22 mouse cellular contexts compared by ENCODE assay signal in the genomic region with DNA sequence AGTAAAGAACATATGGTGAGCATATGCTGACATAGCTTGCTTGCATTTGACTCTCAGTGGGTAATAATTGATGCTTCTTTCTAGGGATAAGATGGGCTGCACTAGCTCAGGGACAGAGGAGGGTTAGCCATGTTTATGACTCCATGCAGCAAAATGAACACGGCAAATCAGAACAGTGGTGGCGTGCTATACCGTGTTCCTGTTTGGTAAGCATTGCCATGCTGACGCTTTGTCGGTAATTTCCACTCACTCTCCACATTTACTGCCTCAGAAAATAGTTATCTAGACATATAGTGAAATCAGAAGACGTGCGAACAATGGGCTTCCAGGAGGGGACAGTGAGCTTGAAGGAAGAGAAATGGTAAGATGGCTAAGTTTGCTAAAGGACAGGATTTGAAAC. TPM values are rescaled to one million over a fixed set of nuclear protein-coding genes. Genes with fewer than 3 reads are reported as not detected.
DNase-seq lines count a peak whose midpoint lies in the region; ATAC-seq and TF ChIP-seq lines count a peak whose summit lies in the region.
"Had no signal": no experiment of that assay in that cellular context is flagged by ENCODE, and none has a peak within 500 bp of the region (broad histone marks: within the 10 kb centered on the region; RNA-seq: fewer than 3 reads in every experiment).

No protein-coding gene starts in this region.

- TF ChIP-seq POLR2A in CH12.LX (IDR thresholded peaks at IDR 0.05; ENCODE audit: low read depth, low read length): no peak

- 0 out of 2 replicates have a peak overlapping the region, but pooled peaks have one; percentile 2 for H3K27ac ChIP-seq in kidney, postnatal 0 days
- no peak overlapping the region for H3K27ac ChIP-seq in CH12.LX (ENCODE audit: insufficient read depth, low read depth)
- no peak overlapping the region for H3K27ac ChIP-seq in embryonic facial prominence, embryonic 11.5 days (replicated peaks; ENCODE audit: low read depth, low read length)
- H3K27ac ChIP-seq in hindbrain, embryonic 11.5 days (ENCODE audit: low read depth, low read length): no peak overlapping the region
- H3K27ac ChIP-seq in neural tube, embryonic 15.5 days (replicated peaks): no peak overlapping the region
- no peak overlapping the region for H3K27ac ChIP-seq in hindbrain, embryonic 13.5 days
- H3K27ac ChIP-seq: embryonic facial prominence, embryonic 13.5 days; forebrain, embryonic 13.5 days; gastrocnemius, adult 2 months; hindbrain, embryonic 15.5 days had no signal

- TF ChIP-seq CTCF in kidney, postnatal 0 days (IDR thresholded peaks at IDR 0.05; ENCODE audit: low read depth): no peak
- TF ChIP-seq CTCF in CH12.LX (conservative IDR thresholded peaks at IDR 0.05 in 1 of 2, IDR thresholded peaks at IDR 0.05 in 1 of 2; ENCODE audit: low read depth in 2 of 2, low read length in 2 of 2): no peak

- no peak for TF ChIP-seq RAD21 in CH12.LX (IDR thresholded peaks at IDR 0.05; ENCODE audit: low read depth, low read length)

- TF ChIP-seq EP300 in CH12.LX (IDR thresholded peaks at IDR 0.05; ENCODE audit: low read length): no peak

- no peaks in the 10 kb centered on the region for H3K4me1 ChIP-seq in kidney, postnatal 0 days (replicated peaks; ENCODE audit: insufficient read depth, low read length)
- peaks cover 5 to 17% of the 10 kb centered on the region in 2 experiments; a peak in 3 of 4 replicates for H3K4me1 ChIP-seq in CH12.LX (ENCODE audit: control insufficient read depth in 1 of 2, insufficient read depth in 2 of 2)
- no peaks in the 10 kb centered on the region for H3K4me1 ChIP-seq in embryonic facial prominence, embryonic 11.5 days (ENCODE audit: control insufficient read depth, insufficient read depth, low read length)
- H3K4me1 ChIP-seq in hindbrain, embryonic 11.5 days (replicated peaks; ENCODE audit: control insufficient read depth, insufficient read depth, low read length): 0 out of 2 replicates have a peak, but pooled peaks cover 5% of the 10 kb centered on the region
- H3K4me1 ChIP-seq in neural tube, embryonic 15.5 days: peaks cover 30% of the 10 kb centered on the region
- H3K4me1 ChIP-seq in hindbrain, embryonic 13.5 days (replicated peaks): peaks cover 31% of the 10 kb centered on the region

- H3K27me3 ChIP-seq in kidney, postnatal 0 days (ENCODE audit: insufficient read depth, low read length): no peaks in the 10 kb centered on the region
- H3K27me3 ChIP-seq in CH12.LX (replicated peaks): no peaks in the 10 kb centered on the region
- H3K27me3 ChIP-seq in embryonic facial prominence, embryonic 11.5 days (ENCODE audit: control insufficient read depth, insufficient read depth, low read length): no peaks in the 10 kb centered on the region
- no peaks in the 10 kb centered on the region for H3K27me3 ChIP-seq in hindbrain, embryonic 11.5 days (ENCODE audit: control insufficient read depth, insufficient read depth, low read length)
- H3K27me3 ChIP-seq in neural tube, embryonic 15.5 days (replicated peaks): no peaks in the 10 kb centered on the region
- no peaks in the 10 kb centered on the region for H3K27me3 ChIP-seq in hindbrain, embryonic 13.5 days
- H3K27me3 ChIP-seq: embryonic facial prominence, embryonic 13.5 days; forebrain, embryonic 13.5 days; hindbrain, embryonic 15.5 days had no signal

- dilution Hi-C loops in CH12.LX (cut with MboI; ENCODE audit: extremely low pct_ligation_motif_present, extremely low pct_unique_long_range_greater_than_20kb, low sequenced_read_pairs): no loop called here

- no peak for ATAC-seq in kidney, postnatal 0 days (replicated peaks; ENCODE audit: low FRiP score, low read depth)
- ATAC-seq in embryonic facial prominence, embryonic 11.5 days (replicated peaks; ENCODE audit: insufficient number of reproducible peaks, low FRiP score, low TSS enrichment, low read depth): no peak
- ATAC-seq in hindbrain, embryonic 11.5 days (ENCODE audit: low FRiP score): no peak
- no peak for ATAC-seq in neural tube, embryonic 15.5 days (ENCODE audit: low FRiP score)
- ATAC-seq in hindbrain, embryonic 13.5 days (ENCODE audit: low FRiP score): no peak
- ATAC-seq: forebrain, embryonic 13.5 days; forebrain, postnatal 0 days; intestine, embryonic 16.5 days had no signal

- H3K36me3 ChIP-seq in kidney, postnatal 0 days (ENCODE audit: insufficient read depth, low read length): peaks cover 4% of the 10 kb centered on the region; the same call in 1 of the 2 replicates
- peaks cover 11 to 36% of the 10 kb centered on the region in 2 experiments for H3K36me3 ChIP-seq in CH12.LX (replicated peaks in 1 of 2; ENCODE audit: control insufficient read depth in 1 of 2, insufficient read depth in 1 of 2, low read length in 1 of 2)
- no peaks in the 10 kb centered on the region for H3K36me3 ChIP-seq in embryonic facial prominence, embryonic 11.5 days (replicated peaks; ENCODE audit: control insufficient read depth, insufficient read depth, low read depth, low read length)
- no peaks in the 10 kb centered on the region for H3K36me3 ChIP-seq in hindbrain, embryonic 11.5 days (ENCODE audit: control insufficient read depth, insufficient read depth, low read length)
- peaks cover 6% of the 10 kb centered on the region for H3K36me3 ChIP-seq in neural tube, embryonic 15.5 days
- peaks cover 8% of the 10 kb centered on the region; the same call in 1 of the 2 replicates for H3K36me3 ChIP-seq in hindbrain, embryonic 13.5 days

- 90% methylated on average over 7 of the region's 7 CpGs for WGBS in kidney, postnatal 0 days
- WGBS in embryonic facial prominence, embryonic 11.5 days: 87% methylated on average over 7 of the region's 7 CpGs
- 90% methylated on average over 7 of the region's 7 CpGs for WGBS in hindbrain, embryonic 11.5 days
- 88% methylated on average over 7 of the region's 7 CpGs for WGBS in neural tube, embryonic 15.5 days
- 87% methylated on average over 7 of the region's 7 CpGs for WGBS in hindbrain, embryonic 13.5 days

- H3K9ac ChIP-seq in kidney, postnatal 0 days (ENCODE audit: low read depth, low read length): no peak overlapping the region
- no peak overlapping the region for H3K9ac ChIP-seq in CH12.LX (ENCODE audit: insufficient read depth, low read depth)
- no peak overlapping the region for H3K9ac ChIP-seq in embryonic facial prominence, embryonic 11.5 days (replicated peaks; ENCODE audit: low read length)
- H3K9ac ChIP-seq in hindbrain, embryonic 11.5 days (ENCODE audit: low read depth, low read length): no peak overlapping the region
- H3K9ac ChIP-seq in neural tube, embryonic 15.5 days (replicated peaks): no peak overlapping the region
- no peak overlapping the region for H3K9ac ChIP-seq in hindbrain, embryonic 13.5 days
- H3K9ac ChIP-seq: embryonic facial prominence, embryonic 13.5 days; forebrain, embryonic 13.5 days; forebrain, postnatal 0 days; hindbrain, embryonic 15.5 days had no signal

- in situ Hi-C loops in CH12.LX (cut with MboI; ENCODE audit: low pct_ligation_motif_present, low pct_unique_long_range_greater_than_20kb, low sequenced_read_pairs): loop anchor here (10.0 to 25.0 kb wide), 2 partner anchors 340 to 1083 kb away; a partner anchor contains a TSS

- H3K4me2 ChIP-seq in kidney, postnatal 0 days (ENCODE audit: low read length): no peak overlapping the region
- H3K4me2 ChIP-seq in CH12.LX (ENCODE audit: insufficient read depth, low read depth, poor library complexity, severe bottlenecking): no peak overlapping the region
- H3K4me2 ChIP-seq in embryonic facial prominence, embryonic 11.5 days (ENCODE audit: low read depth, low read length): no peak overlapping the region
- no peak overlapping the region for H3K4me2 ChIP-seq in hindbrain, embryonic 11.5 days (replicated peaks; ENCODE audit: low read depth, low read length)
- H3K4me2 ChIP-seq in neural tube, embryonic 15.5 days: no peak overlapping the region
- no peak overlapping the region for H3K4me2 ChIP-seq in hindbrain, embryonic 13.5 days
- H3K4me2 ChIP-seq: embryonic facial prominence, embryonic 13.5 days; forebrain, embryonic 13.5 days; hindbrain, embryonic 15.5 days had no signal

- H3K9me3 ChIP-seq in kidney, postnatal 0 days (replicated peaks; ENCODE audit: low read length): no peaks in the 10 kb centered on the region
- H3K9me3 ChIP-seq in CH12.LX (replicated peaks; ENCODE audit: low read length): no peaks in the 10 kb centered on the region
- no peaks in the 10 kb centered on the region for H3K9me3 ChIP-seq in embryonic facial prominence, embryonic 11.5 days (replicated peaks; ENCODE audit: control insufficient read depth, low read length)
- H3K9me3 ChIP-seq in hindbrain, embryonic 11.5 days (ENCODE audit: control insufficient read depth, low read length): no peaks in the 10 kb centered on the region
- no peaks in the 10 kb centered on the region for H3K9me3 ChIP-seq in neural tube, embryonic 15.5 days (replicated peaks)
- H3K9me3 ChIP-seq in hindbrain, embryonic 13.5 days: no peaks in the 10 kb centered on the region
- H3K9me3 ChIP-seq: embryonic facial prominence, embryonic 13.5 days; forebrain, embryonic 13.5 days; hindbrain, embryonic 15.5 days had no signal

- no peak overlapping the region for H3K4me3 ChIP-seq in kidney, postnatal 0 days (replicated peaks; ENCODE audit: low read depth, low read length)
- H3K4me3 ChIP-seq in CH12.LX (replicated peaks in 1 of 3; ENCODE audit: low read depth in 2 of 3, low read length in 2 of 3, poor library complexity in 1 of 3): no peak overlapping the region
- no peak overlapping the region for H3K4me3 ChIP-seq in embryonic facial prominence, embryonic 11.5 days (ENCODE audit: low read depth, low read length)
- H3K4me3 ChIP-seq in hindbrain, embryonic 11.5 days (ENCODE audit: low read depth, low read length): no peak overlapping the region
- no peak overlapping the region for H3K4me3 ChIP-seq in neural tube, embryonic 15.5 days (replicated peaks)
- no peak overlapping the region for H3K4me3 ChIP-seq in hindbrain, embryonic 13.5 days
- H3K4me3 ChIP-seq: embryonic facial prominence, embryonic 13.5 days; forebrain, embryonic 13.5 days; gastrocnemius, adult 2 months; hindbrain, embryonic 15.5 days had no signal

- peaks cover 13% of the 10 kb centered on the region for H3K79me2 ChIP-seq in CH12.LX (replicated peaks; ENCODE audit: control insufficient read depth, extremely low read depth, insufficient read depth, poor library complexity, severe bottlenecking)

- no peak for DNase-seq in kidney, postnatal 0 days (ENCODE audit: low spot score)
- no peak for DNase-seq in kidney, postnatal 36 days
- DNase-seq in 416B (ENCODE audit: low read depth) (peak; percentile 39), CH12.LX (ENCODE audit: extremely low read depth) (peak; percentile 41)
- DNase-seq in embryonic facial prominence, embryonic 11.5 days (ENCODE audit: low spot score): peak; percentile 30
- DNase-seq in hindbrain, embryonic 11.5 days (ENCODE audit: low spot score): no peak
- DNase-seq: adrenal gland, postnatal 14 days; cerebellum, adult 11-12 months; cerebellum, adult 9-11 months; cerebellum, postnatal 36 days; forebrain, postnatal 0 days; gastrocnemius, adult 2 months; gastrocnemius, postnatal 36 days; heart, adult 11 months; heart, postnatal 10 days had no signal

RNA-seq across cellular contexts. Expression of a gene that starts 58.1 kb away (rescaled TPM):
- polyA plus RNA-seq in kidney, postnatal 0 days (2015; fragmentation: Nextera tagmentation; extraction: Ambion mirVana): 6.3 and 7.0 TPM in 2 replicates
- total RNA-seq in CH12.LX (2012; rRNA removed) (0.13 and 0.34 TPM in 2 replicates), CH12.LX (2014; rRNA removed) (not detected in 2 replicates)
- not detected in 2 replicates for polyA plus RNA-seq in CH12.LX (2012; ENCODE audit: insufficient read length, low read depth)
- polyA plus RNA-seq in embryonic facial prominence, embryonic 11.5 days (2014; fragmentation: Nextera tagmentation; extraction: Ambion mirVana): 8.3 and 9.6 TPM in 2 replicates
- 4.2 and 6.3 TPM in 2 replicates for polyA plus RNA-seq in hindbrain, embryonic 11.5 days (2014; fragmentation: Nextera tagmentation; extraction: Ambion mirVana)
- polyA plus RNA-seq in neural tube, embryonic 15.5 days (2015; fragmentation: Nextera tagmentation; extraction: Ambion mirVana): 30.3 and 31.7 TPM in 2 replicates
- polyA plus RNA-seq in hindbrain, embryonic 13.5 days (2015; fragmentation: Nextera tagmentation; extraction: Ambion mirVana): 13.8 and 14.4 TPM in 2 replicates
- total RNA-seq: hematopoietic stem cell, adult 5-6 weeks had no signal

Comparison
In these comparisons a context has a peak if more than half of its experiments do, and no peak if none do; other contexts are left out.
1. DNase-seq: peak in 416B (single experiment), CH12.LX (single experiment) and embryonic facial prominence, embryonic 11.5 days (single experiment); none in kidney, postnatal 0 days (single experiment), kidney, postnatal 36 days (0 of 2) and hindbrain, embryonic 11.5 days (single experiment).